Mouse (Mus musculus) kidney, adult 18-20 months (tissue): ENCODE results near the gene Pqbp1.

Experiments used
- DNase-seq: peaks from one replicate; pipeline ENCODE4 v3.0.0; 2021

The Pqbp1 gene

DNA sequence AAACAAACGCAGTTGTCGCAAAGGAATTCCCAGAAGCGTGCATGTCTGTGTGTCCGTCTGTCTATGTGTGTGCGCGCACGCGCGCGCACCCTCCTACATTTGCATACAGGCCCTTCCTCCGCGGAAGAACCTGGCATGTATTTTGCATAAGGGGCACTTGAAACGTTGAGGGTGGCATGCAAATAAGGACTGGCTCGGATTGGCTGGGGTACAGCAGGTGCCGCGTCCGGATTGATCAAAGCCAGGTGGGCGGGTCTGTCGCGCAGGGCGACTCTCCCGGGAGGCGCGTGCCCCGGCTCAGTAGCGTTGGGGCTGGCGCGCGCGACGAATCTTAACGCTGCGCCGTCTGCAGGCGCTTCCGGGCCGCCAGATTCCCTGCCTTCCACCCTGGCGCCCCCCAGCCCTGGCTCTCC lies 21.1 kb downstream of the Pqbp1 start, which contains the start of gene Pim2:
Gene Pim2 (plus strand): TSS at position 256 of the 413 bp plus-strand sequence.
- peak; percentile 80 for DNase-seq

DNA sequence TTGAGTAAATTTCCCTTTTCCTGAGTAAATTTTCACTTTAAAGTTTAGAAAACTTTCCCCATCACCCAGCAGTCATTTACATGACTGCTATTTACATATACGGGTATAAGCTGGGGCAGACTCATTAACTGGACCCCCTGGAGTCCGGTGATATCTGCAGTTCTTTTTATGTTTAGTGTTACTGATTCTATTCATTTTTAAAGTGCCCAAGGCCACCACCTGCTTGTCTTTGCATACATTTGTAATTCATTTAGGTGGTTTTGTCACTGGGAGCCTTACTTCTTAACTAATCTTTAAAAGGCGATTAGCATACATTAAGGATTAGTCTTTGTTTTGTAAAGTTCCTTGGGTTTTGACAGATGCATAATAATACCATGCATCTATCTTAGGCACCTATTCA lies 29.2 kb downstream of the Pqbp1 start:
- DNase-seq: no peak

DNA sequence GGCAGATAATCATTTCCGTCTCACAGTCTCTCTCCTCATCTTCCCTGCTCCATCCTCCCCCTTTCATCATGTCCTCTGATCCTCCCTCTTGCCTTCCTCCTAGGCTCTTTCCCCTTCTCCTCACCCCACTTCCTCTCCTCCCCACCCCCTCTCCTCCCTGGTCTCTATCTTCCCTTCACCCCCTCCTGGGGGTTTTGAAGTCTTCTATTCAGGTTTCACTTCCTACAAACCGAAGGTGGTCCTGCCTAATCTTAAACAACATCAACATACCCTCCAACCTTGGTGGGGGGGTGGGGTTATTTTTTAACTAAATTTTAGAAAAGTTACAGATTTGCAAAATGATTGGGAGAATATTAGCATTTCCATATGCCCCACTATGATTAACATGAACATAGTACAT lies 30.6 kb downstream of the Pqbp1 start:
- DNase-seq: no peak

DNA sequence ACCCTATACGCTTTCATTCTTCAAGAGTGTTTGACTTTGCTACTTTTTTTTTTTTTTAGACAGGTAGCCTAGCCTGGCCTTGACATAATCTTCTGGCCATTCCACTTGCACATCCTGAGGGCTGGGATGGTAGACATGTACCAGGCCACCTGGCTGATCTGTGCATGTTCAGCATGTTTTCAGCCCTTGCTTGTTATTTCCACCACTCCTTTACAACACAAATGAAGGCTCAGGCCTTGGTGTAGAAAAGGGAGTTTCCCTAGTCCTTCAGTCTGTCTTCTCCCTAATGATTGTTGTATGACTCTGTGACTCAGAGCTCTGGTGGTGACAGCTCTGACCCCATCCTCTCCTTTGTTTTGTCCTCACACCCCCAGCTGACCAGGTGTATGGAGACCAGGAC lies 31.9 kb downstream of the Pqbp1 start:
- DNase-seq: no peak

DNA sequence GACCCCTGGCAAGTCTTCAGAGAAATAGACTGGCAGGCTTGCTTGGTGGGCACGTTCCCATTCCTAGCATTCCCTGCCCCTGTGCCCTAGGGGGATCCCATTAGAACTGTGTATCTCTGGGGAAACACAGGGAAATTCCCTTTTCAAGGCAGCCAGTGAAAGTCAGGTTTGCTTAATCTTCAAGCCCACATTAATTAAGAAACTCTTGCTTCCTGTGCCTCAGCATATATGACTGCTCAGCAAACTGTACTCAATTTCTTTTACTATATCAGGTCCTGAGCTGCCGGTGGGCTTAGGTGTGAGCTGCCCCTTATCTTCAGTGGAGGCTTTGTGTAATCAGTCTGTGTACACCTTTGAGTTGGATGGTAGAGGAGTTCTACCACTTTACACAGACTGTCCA lies 33.3 kb downstream of the Pqbp1 start:
- no peak for DNase-seq

DNA sequence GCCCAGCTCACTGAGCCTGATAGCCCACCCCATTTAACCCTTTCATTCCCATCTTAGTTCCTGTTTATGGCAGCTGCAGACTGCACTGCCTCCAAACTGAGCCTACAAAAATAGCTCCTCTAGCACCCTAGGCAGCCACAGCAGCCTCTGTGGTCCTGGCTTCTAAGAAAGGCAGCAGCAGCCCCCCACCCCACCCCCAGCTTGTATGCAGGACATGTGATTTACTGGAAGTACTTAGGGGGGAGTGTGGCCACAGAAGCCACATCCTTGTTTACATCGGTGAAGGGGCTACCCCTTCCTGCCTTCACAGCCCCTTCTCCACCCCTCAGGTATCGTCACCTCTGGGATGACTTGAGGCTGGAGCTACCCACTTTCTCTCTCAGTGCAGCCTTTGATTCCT lies 33.7 kb downstream of the Pqbp1 start:
- no peak for DNase-seq

DNA sequence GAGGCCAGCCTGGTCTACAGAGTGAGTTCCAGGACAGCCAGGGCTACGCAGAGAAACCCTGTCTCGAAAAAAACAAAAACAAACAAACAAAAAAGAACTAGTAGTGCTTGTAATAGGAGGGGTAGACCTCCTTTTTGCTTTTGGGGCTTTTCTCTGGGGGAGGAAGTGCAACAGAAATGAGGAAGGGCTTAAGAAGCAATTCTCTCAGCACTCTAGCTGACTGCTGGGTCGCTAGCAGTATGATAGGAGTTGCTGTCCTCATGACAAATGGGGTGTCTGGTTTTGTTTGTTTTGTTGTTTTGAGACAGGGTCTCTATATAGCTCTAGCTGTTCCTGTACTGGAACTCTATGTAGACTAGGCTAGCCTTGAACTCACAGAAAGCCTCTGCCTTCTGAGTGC lies 34.5 kb downstream of the Pqbp1 start:
- DNase-seq: no peak

DNA sequence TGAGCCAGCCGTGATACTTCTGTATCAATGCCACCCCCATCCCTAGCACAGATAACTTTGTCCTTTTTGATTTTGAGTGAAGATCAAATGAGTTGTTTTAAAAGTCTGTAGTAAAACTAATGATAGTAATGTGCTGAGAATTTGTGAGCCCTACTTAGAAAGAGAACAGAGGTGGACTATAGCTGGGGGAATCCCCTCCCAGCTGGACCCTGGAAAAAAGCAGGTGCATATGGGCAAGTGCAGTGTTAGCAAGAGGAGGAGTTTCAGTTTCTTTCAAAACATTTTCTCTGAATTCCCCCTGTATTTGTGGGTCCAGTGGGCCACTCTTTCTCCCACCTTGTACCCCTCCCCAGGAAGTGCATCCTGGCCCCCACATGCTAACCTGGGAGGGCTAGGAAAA lies 35.9 kb downstream of the Pqbp1 start:
- no peak for DNase-seq

DNA sequence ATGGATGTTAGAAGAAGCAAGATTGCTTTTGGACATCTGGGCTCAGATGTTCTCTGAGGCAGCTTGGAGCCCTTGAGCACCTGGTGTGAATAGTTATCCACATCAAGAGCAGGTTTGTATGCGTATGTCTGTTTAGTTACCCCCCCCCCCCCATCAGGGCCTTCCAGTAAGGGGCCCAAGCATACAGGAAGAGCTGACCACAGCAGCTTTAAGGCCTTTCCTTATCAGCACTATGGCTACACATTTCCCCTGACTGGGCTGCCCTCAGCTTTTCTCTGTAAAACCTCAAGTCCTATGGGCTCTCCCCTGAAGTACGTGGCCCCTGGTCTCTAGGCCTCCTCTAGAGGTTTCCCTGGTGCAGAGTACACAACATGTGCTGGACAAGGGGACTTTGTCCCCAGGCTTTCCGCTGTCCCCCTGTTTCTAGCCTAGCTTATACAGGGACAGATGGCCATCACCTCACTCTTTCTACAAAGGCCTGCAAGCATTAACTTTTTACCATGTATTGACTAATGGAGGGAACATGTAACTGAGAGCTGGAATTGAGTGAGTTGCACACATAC lies 39.8 kb downstream of the Pqbp1 start:
- no peak for DNase-seq

DNA sequence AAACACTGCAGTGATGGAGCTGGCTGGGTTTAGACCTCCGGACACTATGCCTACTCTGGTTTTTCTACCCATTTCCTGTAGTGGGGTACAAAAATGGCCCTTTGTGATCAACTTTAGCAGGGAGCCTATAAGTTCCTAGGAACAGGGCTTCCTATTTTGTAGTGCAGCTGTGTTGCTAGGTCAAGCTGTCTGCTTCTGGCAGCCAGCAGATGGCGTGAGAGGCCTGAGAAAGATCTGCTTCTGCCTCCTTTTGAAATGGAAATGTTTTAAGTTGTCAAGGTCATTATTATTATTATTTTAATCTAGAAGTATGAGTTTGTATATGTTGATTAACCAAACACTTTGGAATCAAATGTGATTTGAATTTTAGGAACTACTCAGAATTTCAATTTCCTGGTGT lies 44.5 kb downstream of the Pqbp1 start:
- DNase-seq: peak; percentile 31

DNA sequence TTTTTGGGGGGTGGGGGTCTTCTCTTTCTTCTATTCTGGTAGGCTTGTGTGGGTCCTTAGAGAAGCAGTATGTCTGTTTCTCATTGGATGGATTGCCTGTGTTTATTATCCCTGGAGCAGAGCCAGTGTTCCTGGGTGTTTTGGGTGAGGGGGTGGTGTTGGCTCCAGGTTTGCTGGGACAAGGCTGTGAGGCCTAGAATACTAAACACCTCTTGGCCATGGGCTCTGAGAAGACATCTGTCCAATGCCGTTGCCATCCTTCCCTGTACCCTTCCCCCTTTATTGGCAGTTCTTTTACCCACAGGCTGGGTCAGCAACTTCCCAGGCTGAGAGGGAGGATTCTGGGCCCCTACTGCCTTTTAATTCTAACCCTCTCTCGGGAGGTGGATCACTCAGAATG lies 51.2 kb downstream of the Pqbp1 start:
- DNase-seq: no peak
